Mouse (Mus musculus) cerebellum, adult 8-10 months (tissue): Measurements from ENCODE around the gene Nuf2.

Experiments
- DNase-seq: peaks from one replicate; pipeline ENCODE4 v3.0.0; 2022

Gene Nuf2

GRCm38 (mm10) chr1:169462386-169463115 is 68.7 kb downstream of the Nuf2 start:
- DNase-seq, result peak; percentile 52

GRCm38 (mm10) chr1:169459071-169459782 is 72.0 kb downstream of the Nuf2 start:
- peak; percentile 35 for DNase-seq
